Mouse (Mus musculus) left cerebral cortex, adult 18-20 months (tissue): ENCODE results near the gene Pias1. TPM values are rescaled to one million over a fixed set of nuclear protein-coding genes. Genes with fewer than 3 reads are reported as not detected.
"Not testable (repeated sequence)": the region's sequence is repeated elsewhere in the genome, so short reads cannot be mapped to it uniquely, and the experiment has no call there.

Experiments used
- DNase-seq, 2 experiments: peaks; one replicate each; pipeline ENCODE4 v3.0.0; 2021 to 2022; ENCODE audit warnings: low spot score in 2 of 2, mixed read lengths in 1 of 2
- total RNA-seq, 2 experiments: library from RNA; stranded (reverse); gene quantifications; 2 replicates each; pipeline ENCODE4 v1.2.3; 2021

Gene Pias1
- total RNA-seq, 2 experiments from 2014 or later = 69.4 to 75.4 TPM

DNA sequence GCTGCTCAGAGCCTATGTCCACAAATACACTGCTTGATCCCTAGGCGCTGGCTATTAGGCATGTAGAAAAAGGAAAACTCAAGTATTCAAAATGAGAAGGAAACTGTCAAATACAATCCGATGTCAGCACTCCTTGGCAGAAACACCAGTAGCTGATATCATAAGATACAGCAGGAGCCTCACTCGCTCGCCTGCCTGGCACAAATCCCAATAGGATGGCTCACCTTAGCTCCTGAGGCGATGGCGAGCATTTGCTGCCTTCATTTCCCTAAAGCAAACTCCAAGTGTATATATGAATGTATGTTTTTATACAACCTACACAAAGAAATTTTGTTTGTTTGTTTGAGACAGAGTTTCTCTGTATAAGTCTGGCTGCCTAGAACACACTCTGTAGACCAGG lies 42.4 kb downstream of the Pias1 start:
- DNase-seq = no peak

GRCm38 (mm10) chr9:62944063-62944462 lies 43.7 kb downstream of the Pias1 start:
- no peak for DNase-seq

- DNase-seq = no peak
These were observed 46.8 kb downstream of the Pias1 start for GRCm38 (mm10) chr9:62940966-62941365.

DNA sequence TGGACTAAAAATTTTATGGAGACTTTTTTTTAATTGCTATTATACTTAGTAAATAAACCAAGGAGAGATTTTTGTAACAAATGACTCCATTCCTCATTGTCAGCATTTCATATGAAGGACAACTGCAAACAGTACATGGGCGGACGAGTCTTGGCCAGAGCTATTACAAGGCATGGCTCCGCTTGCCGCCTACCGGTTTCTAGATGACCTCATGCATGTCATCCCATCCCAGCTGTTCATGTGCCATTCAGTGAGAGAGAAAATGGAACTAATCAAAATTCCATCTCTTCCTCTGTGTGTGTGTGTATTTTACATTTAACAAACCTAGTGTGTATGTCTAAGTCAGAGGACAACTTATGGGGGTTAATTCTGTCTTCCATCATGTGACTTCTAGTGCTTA lies 51.9 kb downstream of the Pias1 start:
- no peak for DNase-seq

GRCm38 (mm10) chr9:62934700-62935400 lies 52.9 kb downstream of the Pias1 start:
- no peak for DNase-seq

DNA sequence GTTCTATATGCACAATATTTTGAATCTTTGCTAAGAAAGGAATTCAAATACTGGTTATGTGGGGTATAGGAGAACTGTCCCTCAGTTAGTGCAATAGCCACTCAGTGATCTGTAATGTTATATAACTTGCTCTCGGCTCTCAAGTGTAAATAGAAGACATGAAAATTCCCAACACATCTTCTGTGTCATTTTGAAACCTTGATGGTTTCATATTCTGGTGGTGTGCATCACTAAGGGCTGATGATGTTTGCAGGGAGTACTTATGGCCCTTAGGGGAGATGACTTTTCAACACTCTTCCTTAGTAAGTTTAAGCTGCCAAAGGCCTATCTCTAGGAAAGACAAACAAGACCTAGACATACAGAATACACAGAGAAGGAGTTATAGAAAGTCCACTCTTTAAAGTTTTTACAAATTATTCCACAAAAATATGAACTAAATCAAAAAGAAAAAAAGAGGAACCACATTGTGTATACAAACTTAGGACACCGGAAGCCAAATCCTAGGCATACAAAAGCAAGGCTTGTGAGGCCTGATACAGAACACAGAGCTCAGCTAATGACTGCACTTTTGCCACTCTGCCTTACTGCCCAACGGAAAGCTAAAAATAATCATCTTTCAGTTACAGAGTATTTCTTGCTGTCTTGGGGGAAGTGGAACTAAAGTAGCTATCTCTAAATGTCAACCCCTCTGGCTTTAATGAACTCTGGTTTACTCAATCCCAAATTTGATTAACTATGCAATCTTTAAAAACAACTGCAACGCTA lies 55.0 kb downstream of the Pias1 start:
- DNase-seq = no peak

DNA sequence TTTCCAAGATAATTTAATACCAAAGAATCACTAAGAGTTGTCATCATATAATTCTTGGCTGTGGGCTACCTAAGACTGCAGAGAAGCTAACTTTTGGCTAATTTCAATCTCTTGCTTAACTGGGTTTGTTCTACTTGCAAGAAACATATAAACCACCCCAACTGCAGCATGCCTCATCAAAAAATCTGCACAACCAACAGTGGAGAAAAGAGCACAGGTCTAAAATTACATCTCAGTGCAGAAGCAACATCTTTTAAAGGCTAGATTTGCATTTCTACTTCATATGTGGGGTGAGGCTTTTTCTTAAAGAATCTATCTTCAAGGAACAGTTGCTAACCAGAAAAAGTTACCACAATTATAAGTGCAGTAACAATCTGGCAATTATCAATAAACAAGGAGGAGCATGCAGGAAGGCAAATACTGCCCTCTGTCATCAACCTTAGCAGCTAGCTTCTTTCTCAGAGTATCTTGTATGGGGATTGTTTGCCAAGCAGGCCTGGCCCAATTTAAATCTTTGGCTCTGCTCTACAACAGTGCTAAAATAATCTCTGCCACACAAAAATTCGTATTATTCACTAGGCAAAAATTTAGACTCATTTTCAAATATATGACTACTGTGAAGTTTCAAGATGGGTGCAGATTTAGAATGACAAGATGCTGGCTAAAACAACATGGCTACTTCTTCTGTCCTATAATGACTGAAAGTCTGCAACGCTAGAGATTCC lies 62.7 kb downstream of the Pias1 start:
- peak in 1 of 2 experiments; percentile 31 for DNase-seq

DNA sequence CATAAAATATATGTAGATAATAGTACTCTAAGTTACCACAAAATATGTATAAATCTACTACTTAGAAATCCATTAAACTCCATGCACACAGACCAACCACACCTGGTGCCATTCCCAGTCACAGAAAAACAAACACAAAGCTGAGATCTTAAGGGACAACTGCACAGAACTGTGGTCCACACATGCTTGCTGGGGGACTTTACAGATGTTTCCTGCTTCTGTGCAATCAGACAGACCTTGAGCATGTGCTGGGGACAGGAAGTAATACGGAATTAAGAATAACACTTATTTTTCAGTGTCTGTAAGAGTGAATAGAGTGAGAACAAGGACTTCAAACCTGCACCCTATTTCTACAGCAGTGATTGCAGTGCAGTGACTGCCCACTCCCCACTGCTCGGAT lies 66.8 kb downstream of the Pias1 start:
- no peak for DNase-seq

DNA sequence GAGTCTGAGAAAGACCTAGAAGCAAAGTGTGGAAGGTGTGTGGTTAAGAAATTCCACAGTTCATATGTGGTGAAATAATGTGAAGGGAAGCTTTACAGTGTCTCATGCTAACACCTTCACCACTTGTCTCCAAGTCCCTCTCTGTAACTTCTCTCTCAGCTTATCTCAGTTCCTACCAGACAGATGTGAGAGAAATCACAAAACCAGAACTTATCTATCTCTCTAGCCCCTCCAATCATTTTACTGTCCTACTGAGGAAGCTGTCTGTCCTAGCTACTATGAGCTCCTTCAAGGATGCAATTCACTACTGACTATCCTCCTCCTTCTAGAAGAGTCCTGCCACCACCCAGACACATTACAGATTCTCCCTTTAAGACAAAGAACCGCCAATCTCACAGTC lies 70.7 kb downstream of the Pias1 start:
- DNase-seq = no peak

GRCm38 (mm10) chr9:62913390-62914069 lies 74.2 kb downstream of the Pias1 start:
- no peak for DNase-seq

DNA sequence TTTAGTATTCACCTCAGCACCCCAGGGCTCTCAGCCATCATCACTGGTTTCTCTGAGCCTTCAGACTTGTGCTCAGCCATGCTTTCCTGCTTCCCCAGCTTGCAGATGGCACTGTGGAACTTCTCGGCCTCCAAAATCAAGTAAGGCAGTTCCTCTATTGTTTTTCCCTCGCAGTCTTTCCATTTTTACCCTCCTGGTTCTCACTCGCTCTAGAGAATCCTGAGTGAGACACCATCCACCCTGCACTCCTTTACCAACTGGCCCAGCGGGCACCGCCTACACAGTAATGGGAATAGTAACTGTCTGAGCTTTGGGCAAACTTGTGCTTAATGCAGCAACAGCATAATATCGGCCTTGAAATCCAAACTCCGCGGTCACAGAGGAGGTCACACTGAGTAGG lies 82.7 kb downstream of the Pias1 start:
- DNase-seq = peak in 1 of 2 experiments; percentile 39

DNA sequence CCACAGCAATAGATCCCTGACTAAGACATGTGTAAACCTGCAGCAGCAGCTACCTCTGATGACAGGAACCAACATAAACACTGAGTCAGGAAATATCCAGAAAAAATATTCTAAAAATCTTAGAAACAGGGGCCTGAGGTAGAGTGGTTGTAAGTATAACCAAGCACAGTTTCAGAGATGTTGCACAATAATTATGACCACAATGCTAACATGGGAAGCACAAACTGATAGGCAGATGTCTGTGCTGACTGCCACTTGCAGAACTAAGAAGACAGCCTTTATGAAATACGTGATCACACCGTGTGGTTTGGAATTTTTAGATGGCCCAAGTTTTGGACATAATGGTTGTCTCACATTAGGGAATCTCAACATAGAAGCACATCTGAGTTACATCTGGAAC lies 83.9 kb downstream of the Pias1 start:
- DNase-seq = no peak

DNA sequence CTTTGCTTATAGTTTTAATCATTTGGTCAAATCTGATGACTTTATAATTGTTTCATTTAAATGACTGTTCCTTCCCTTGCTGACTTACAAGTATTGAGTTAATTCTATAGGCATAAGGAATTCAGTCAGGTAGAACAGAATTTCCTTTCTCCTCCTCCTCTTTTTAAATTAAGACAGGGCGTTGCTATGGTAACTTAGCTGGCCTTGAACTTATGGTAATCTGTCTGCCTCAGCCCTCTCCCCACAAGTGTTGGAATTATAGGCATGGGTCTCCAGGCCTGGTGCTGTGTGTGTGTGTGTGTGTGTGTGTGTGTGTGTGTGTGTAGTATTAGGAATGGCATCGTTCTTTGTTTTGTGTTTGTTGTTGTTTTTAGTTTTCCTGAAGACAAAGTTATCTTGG lies 86.0 kb downstream of the Pias1 start:
- DNase-seq = no peak

- DNase-seq = no peak
These were observed 93.2 kb downstream of the Pias1 start for GRCm38 (mm10) chr9:62894486-62894885.

DNA sequence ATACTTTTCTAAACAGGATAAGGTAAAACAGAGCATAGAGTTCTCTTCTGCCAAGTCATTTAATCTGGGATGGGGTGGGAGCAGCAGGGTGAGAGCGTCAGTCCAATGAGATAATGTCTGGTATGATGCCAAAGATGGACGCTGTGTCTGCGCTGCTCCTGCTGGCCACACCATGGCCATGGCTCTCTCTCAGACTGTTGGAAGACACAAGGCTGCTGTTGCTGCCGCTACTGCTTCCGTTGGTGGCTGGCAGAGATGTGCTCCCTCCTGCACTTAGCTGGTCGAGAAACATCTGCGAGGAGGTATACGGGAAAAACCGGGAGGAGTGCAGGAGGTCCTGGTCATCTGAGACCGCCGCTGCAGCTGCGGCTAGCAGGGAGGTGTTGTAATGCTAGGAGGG lies 105.9 kb downstream of the Pias1 start:
- DNase-seq = no peak

DNA sequence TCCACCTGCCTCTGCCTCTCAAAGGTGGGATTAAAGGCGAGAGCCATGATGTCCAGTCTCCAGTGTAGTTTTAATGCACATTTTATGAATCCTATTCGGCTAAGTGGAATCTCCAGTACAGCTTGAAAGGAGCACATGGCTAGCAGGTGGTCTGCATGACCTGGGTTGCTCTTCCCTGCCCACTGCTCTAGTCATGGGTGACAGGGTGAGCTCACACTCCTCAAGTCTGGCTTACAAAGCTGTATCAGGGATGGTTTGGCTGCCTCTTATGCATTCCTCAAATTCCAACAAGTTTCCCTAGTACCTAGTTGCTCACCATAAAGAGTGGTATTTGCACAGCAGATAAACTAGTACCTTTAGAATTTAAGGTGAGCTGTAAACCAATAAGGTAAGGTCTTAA lies 109.9 kb downstream of the Pias1 start:
- no peak for DNase-seq

DNA sequence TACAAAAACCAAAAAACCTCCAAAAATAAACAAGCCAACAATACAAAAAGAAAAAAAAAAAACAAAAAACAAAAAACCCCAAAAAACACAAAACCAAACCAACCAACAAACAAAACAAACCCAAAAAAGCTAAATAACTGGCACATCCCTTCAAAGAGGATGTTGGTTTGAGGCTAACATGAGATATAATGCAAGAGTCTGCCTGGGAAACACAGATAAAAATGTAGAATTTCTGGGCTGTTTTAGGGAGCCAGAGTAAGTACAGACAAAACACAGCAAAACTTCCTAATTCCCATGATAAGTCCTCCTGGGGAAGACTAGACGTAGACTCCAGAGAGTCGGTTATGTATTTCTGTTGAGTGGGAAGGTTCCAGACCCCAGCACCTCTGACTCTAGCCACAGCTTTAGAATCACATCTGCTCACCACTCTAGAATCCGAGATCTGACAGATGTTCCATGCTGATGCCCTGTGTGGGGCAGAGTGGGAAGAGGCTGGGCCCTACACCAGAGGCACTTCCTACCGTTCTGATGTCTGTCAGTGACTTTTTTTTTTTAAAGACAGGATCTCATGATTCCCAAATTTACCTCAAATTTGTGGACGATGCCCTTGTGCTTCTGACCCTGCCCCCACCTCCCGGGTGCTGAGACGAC lies 110.6 kb downstream of the Pias1 start:
- no peak for DNase-seq

GRCm38 (mm10) chr9:62870728-62871127 lies 117.0 kb downstream of the Pias1 start:
- DNase-seq = no peak

- DNase-seq = not testable (repeated sequence)
These were observed 118.5 kb downstream of the Pias1 start for GRCm38 (mm10) chr9:62869236-62869635.

DNA sequence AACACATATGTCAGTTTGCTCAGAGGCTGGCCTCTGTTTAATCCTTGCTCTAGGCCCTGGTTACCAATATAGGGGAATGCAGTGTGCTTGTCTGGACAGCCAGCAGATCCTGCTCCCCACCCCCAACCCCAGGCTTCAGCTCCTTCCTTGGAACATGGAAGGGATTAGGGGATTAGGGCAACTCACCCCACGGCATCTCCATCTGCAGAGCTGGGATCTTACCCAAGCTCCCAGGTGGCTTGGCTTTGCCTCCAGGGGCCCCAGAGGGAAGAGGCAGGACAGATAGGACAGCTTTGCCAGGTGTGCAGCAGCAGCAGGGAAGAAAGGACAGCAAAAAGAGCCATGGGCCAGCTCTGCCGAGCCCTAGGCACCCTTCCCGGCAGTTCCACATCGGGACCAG lies 126.9 kb downstream of the Pias1 start:
- DNase-seq = no peak

- DNase-seq = not testable (repeated sequence)
These were observed 127.6 kb downstream of the Pias1 start for GRCm38 (mm10) chr9:62860102-62860501.
